Mouse (Mus musculus) embryonic fibroblast, embryonic 13.5 days (primary cell): ENCODE data around the gene Med19.

Experiments used
- CTCF ChIP-seq: IDR thresholded peaks from 2 replicates; pipeline ENCODE4 v1.5.1; 2011; ENCODE audit warnings: mild to moderate bottlenecking, control low read depth, low read length, moderate library complexity, borderline replicate concordance; ENCODE audit not compliant: insufficient read depth
- POLR2A ChIP-seq: IDR thresholded peaks from 2 replicates; pipeline ENCODE4 v1.6.1; 2011; ENCODE audit warnings: low read depth, mild to moderate bottlenecking, control low read depth, low read length, moderate library complexity

DNA sequence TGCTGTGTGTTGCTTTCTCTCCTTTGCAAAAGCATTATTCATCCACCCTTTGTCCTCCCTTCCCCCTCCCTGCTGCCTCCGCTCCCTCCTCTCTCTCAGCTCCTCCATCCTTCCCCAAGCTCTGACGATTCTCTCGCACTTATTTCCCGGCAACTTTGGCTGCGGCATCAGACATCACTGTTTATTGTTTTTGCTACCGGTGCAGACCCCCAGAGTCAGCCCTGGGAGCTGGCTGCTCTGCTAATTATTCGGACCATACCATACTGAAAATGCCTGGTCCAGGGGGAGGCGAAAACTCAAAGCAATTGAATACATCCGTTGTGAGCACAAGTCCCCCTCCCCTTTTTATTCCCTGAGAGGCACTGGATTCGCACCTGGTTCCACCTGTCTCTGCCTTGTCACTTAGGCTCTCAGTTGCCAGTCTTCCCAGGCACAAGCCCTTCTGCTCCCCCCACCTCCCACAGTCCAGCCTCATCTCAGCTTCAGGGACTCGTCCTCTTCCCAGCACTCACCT is 56.2 kb downstream of the Med19 start:
- TF ChIP-seq CTCF (no peak), POLR2A (peak; percentile 32)
